Mouse (Mus musculus) CH12.LX (cell line): ENCODE measurements at regions not wholly inside any gene's neighbourhood (a gene's known extent, or its start where the extent isn't known, plus 50 kb on each side); places are given as distances from the start of the nearest gene placed in this dataset.

ENCODE experiments used
- DNase-seq: peaks from one replicate; pipeline ENCODE4 v3.0.0-alpha.2; 2013; ENCODE audit errors: extremely low read depth
- H3K27ac ChIP-seq: 2 replicates; pipeline ENCODE4 v1.5.1; 2012; ENCODE audit warnings: low read depth, mild to moderate bottlenecking, control low read depth, moderate library complexity; ENCODE audit not compliant: insufficient read depth
- H3K27me3 ChIP-seq: replicated peaks from 2 replicates; pipeline ENCODE3; 2012; ENCODE audit warnings: inconsistent platforms
- H3K36me3 ChIP-seq, 2 experiments: replicated peaks in 1 of 2; 2 replicates each; pipeline versions ENCODE3 to v1.6.1; 2012; ENCODE audit warnings: inconsistent platforms in 1 of 2, low read length in 1 of 2, mild to moderate bottlenecking in 1 of 2, mixed read lengths in 1 of 2, moderate library complexity in 1 of 2; ENCODE audit not compliant: control insufficient read depth in 1 of 2, insufficient read depth in 1 of 2
- H3K4me1 ChIP-seq, 2 experiments: 2 replicates each; pipeline ENCODE4 v1.6.1; 2012; ENCODE audit warnings: inconsistent platforms in 1 of 2, moderate library complexity in 1 of 2; ENCODE audit not compliant: insufficient read depth in 2 of 2, control insufficient read depth in 1 of 2
- H3K4me2 ChIP-seq: 2 replicates; pipeline ENCODE4 v1.6.1; 2012; ENCODE audit warnings: low read depth, mild to moderate bottlenecking, control low read depth; ENCODE audit not compliant: poor library complexity, insufficient read depth, severe bottlenecking
- H3K4me3 ChIP-seq, 3 experiments: fragments of 150-350 bp in 1 of 3; sonication (generic) in 1 of 3; replicated peaks in 1 of 3; 2 replicates each; pipeline versions ENCODE3 to v1.5.1; 2011 to 2012; ENCODE audit warnings: low read depth in 2 of 3, low read length in 2 of 3, mild to moderate bottlenecking in 2 of 3, moderate library complexity in 2 of 3, control low read depth in 1 of 3, improper control_type of control experiment in 1 of 3, inconsistent platforms in 1 of 3, mixed read lengths in 1 of 3; ENCODE audit not compliant: poor library complexity in 1 of 3
- H3K79me2 ChIP-seq: replicated peaks from 2 replicates; pipeline ENCODE4 v1.6.1; 2012; ENCODE audit warnings: mild to moderate bottlenecking, moderate library complexity; ENCODE audit not compliant: control insufficient read depth, poor library complexity, insufficient read depth, severe bottlenecking; ENCODE audit errors: extremely low read depth
- H3K9ac ChIP-seq: 2 replicates; pipeline ENCODE4 v1.6.1; 2012; ENCODE audit warnings: low read depth, mild to moderate bottlenecking, control low read depth, moderate library complexity; ENCODE audit not compliant: insufficient read depth
- H3K9me3 ChIP-seq: replicated peaks from 2 replicates; pipeline ENCODE3; 2012; ENCODE audit warnings: low read length, inconsistent platforms, mixed read lengths
- CHD1 ChIP-seq: IDR thresholded peaks from 2 replicates; pipeline ENCODE4 v1.6.1; 2012; ENCODE audit warnings: low read depth, low read length, improper control_type of control experiment, inconsistent platforms
- CHD2 ChIP-seq: IDR thresholded peaks from 2 replicates; pipeline ENCODE4 v1.6.1; 2011; ENCODE audit warnings: low read length, improper control_type of control experiment
- CTCF ChIP-seq, 2 experiments: IDR thresholded peaks in 1 of 2; conservative IDR thresholded peaks in 1 of 2; 2 replicates each; pipeline ENCODE4 v1.5.1; 2011 to 2012; ENCODE audit warnings: low read depth in 2 of 2, low read length in 2 of 2, improper control_type of control experiment in 1 of 2, inconsistent platforms in 1 of 2, mild to moderate bottlenecking in 1 of 2, moderate library complexity in 1 of 2
- E2F4 ChIP-seq: IDR thresholded peaks from 2 replicates; pipeline ENCODE4 v1.6.1; 2011; ENCODE audit warnings: low read depth, low read length, improper control_type of control experiment; ENCODE audit not compliant: insufficient replicate concordance
- ELF1 ChIP-seq: IDR thresholded peaks from 2 replicates; pipeline ENCODE4 v1.6.1; 2014; ENCODE audit warnings: low read depth, mild to moderate bottlenecking, inconsistent platforms, low read length, improper control_type of control experiment
- EP300 ChIP-seq: IDR thresholded peaks from 2 replicates; pipeline ENCODE4 v1.6.1; 2011; ENCODE audit warnings: low read length, improper control_type of control experiment
- ETS1 ChIP-seq: conservative IDR thresholded peaks from 2 replicates; pipeline ENCODE4 v1.6.1; 2012; ENCODE audit warnings: low read depth, mild to moderate bottlenecking, inconsistent platforms, low read length, improper control_type of control experiment, moderate library complexity
- GABPA ChIP-seq: IDR thresholded peaks from 2 replicates; pipeline ENCODE4 v1.6.1; 2012; ENCODE audit warnings: low read depth, low read length, improper control_type of control experiment, inconsistent platforms; ENCODE audit not compliant: insufficient replicate concordance
- IRF4 ChIP-seq: IDR thresholded peaks from 2 replicates; pipeline ENCODE4 v1.6.1; 2014; ENCODE audit warnings: low read depth, mild to moderate bottlenecking, inconsistent platforms, low read length, improper control_type of control experiment
- KAT2A ChIP-seq: IDR thresholded peaks from 2 replicates; pipeline ENCODE4 v1.6.1; 2012; ENCODE audit warnings: low read length, improper control_type of control experiment, inconsistent platforms; ENCODE audit not compliant: insufficient replicate concordance
- NELFE ChIP-seq: IDR thresholded peaks from 2 replicates; pipeline ENCODE4 v1.6.1; 2011; ENCODE audit warnings: low read depth, low read length, improper control_type of control experiment
- POLR2A ChIP-seq: IDR thresholded peaks from 2 replicates; pipeline ENCODE4 v1.6.1; 2011; ENCODE audit warnings: low read depth, mild to moderate bottlenecking, improper control_type of control experiment, low read length
- POLR2AphosphoS2 ChIP-seq: IDR thresholded peaks from 2 replicates; pipeline ENCODE4 v1.6.1; 2011; ENCODE audit warnings: low read depth, low read length, improper control_type of control experiment
- RCOR1 ChIP-seq: conservative IDR thresholded peaks from 2 replicates; pipeline ENCODE4 v1.6.1; 2012; ENCODE audit warnings: low read depth, mild to moderate bottlenecking, inconsistent platforms, low read length, improper control_type of control experiment
- SIN3A ChIP-seq: IDR thresholded peaks from 2 replicates; pipeline ENCODE4 v1.6.1; 2012; ENCODE audit warnings: low read length, improper control_type of control experiment, inconsistent platforms
- TBP ChIP-seq: conservative IDR thresholded peaks from 2 replicates; pipeline ENCODE4 v1.6.1; 2011; ENCODE audit warnings: low read depth, low read length, improper control_type of control experiment
- UBTF ChIP-seq: IDR thresholded peaks from 2 replicates; pipeline ENCODE4 v1.6.1; 2012; ENCODE audit warnings: low read depth, mild to moderate bottlenecking, inconsistent platforms, low read length, improper control_type of control experiment, moderate library complexity
- USF1 ChIP-seq: IDR thresholded peaks from 2 replicates; pipeline ENCODE4 v1.6.1; 2014; ENCODE audit warnings: low read depth, mild to moderate bottlenecking, inconsistent platforms, low read length, improper control_type of control experiment
- USF2 ChIP-seq: conservative IDR thresholded peaks from 2 replicates; pipeline ENCODE4 v1.6.1; 2011; ENCODE audit warnings: low read depth, low read length, improper control_type of control experiment
- ZKSCAN1 ChIP-seq: IDR thresholded peaks from 2 replicates; pipeline ENCODE4 v1.6.1; 2012; ENCODE audit warnings: low read depth, inconsistent platforms, low read length, improper control_type of control experiment, borderline replicate concordance
- ZMIZ1 ChIP-seq: IDR thresholded peaks from 2 replicates; pipeline ENCODE4 v1.6.1; 2012; ENCODE audit warnings: low read depth, mild to moderate bottlenecking, inconsistent platforms, low read length, improper control_type of control experiment
- ZNF384 ChIP-seq: IDR thresholded peaks from 2 replicates; pipeline ENCODE4 v1.6.1; 2012; ENCODE audit warnings: low read depth, low read length, improper control_type of control experiment, inconsistent platforms
- dilution Hi-C: fragments of 300-500 bp; cut with MboI; formaldehyde crosslinking; loops from 2 replicates; pipeline ENCODE4 v1.14.3; 2020; ENCODE audit warnings: low sequenced_read_pairs; ENCODE audit not compliant: extremely low pct_unique_long_range_greater_than_20kb, extremely low pct_ligation_motif_present
- in situ Hi-C: fragments of 300-500 bp; cut with MboI; formaldehyde crosslinking; loops from 3 replicates; pipeline ENCODE4 v1.14.3; 2019; ENCODE audit warnings: low sequenced_read_pairs, low pct_ligation_motif_present, low pct_unique_long_range_greater_than_20kb, mixed read lengths

GRCm38 (mm10) chr6:147199955-147200354 lies 64.0 kb downstream of the Pthlh start:
- dilution Hi-C loops: no loop called here
- DNase-seq: no peak
- H3K9me3 ChIP-seq: no peaks in the 10 kb centered on the region
- H3K27me3 ChIP-seq: no peaks in the 10 kb centered on the region
- in situ Hi-C loops: no loop called here
- H3K4me3 ChIP-seq: no peak overlapping the region
- H3K9ac ChIP-seq: no peak overlapping the region
- no peaks in the 10 kb centered on the region for H3K36me3 ChIP-seq
- H3K4me1 ChIP-seq: peaks cover 11 to 18% of the 10 kb centered on the region in 2 experiments
- no peak overlapping the region for H3K27ac ChIP-seq
- H3K4me2 ChIP-seq: no peak overlapping the region
- TF ChIP-seq IRF4 (no peak), ELF1 (no peak), NELFE (no peak), USF1 (no peak), CTCF (conservative IDR thresholded peaks at IDR 0.05 in 1 of 2, IDR thresholded peaks at IDR 0.05 in 1 of 2; ENCODE audit: low read depth in 2 of 2, low read length in 2 of 2) (no peak), CHD1 (no peak), GABPA (no peak), SIN3A (no peak), POLR2AphosphoS2 (no peak), RCOR1 (no peak), USF2 (no peak), CHD2 (no peak), TBP (no peak), ZMIZ1 (no peak), EP300 (no peak), ZKSCAN1 (no peak), ZNF384 (no peak)
- no peaks in the 10 kb centered on the region for H3K79me2 ChIP-seq

- in situ Hi-C loops (no loop called here), dilution Hi-C loops (no loop called here)
- Histone ChIP-seq H3K4me3 (no peak overlapping the region), H3K79me2 (no peaks in the 10 kb centered on the region), H3K27me3 (no peaks in the 10 kb centered on the region), H3K4me1 (peaks cover 11 to 18% of the 10 kb centered on the region in 2 experiments), H3K9me3 (no peaks in the 10 kb centered on the region), H3K4me2 (no peak overlapping the region), H3K36me3 (no peaks in the 10 kb centered on the region), H3K27ac (no peak overlapping the region), H3K9ac (no peak overlapping the region)
- DNase-seq: no peak
- TF ChIP-seq NELFE (no peak), KAT2A (no peak), POLR2A (no peak), POLR2AphosphoS2 (no peak), E2F4 (no peak), ZMIZ1 (no peak), ETS1 (no peak), USF2 (no peak), SIN3A (no peak), UBTF (no peak), IRF4 (no peak)
Measured at GRCm38 (mm10) chr6:147199411-147199810, 64.6 kb downstream of the Pthlh start.
